Mouse (Mus musculus): Measurements from ENCODE around the gene Txnl4b. TPM values are rescaled to one million over a fixed set of nuclear protein-coding genes. Genes with fewer than 3 reads are reported as not detected.

The Txnl4b gene
- polyA plus RNA-seq, 1 experiment from 2014 or later = 32.9 TPM

GRCm38 (mm10) chr8:109576311-109576710 lies 10.6 kb downstream of the Txnl4b start:
- Histone ChIP-seq H3K4me2 (no peak overlapping the region), H3K9me3 (no peaks in the 10 kb centered on the region), H3K27me3 (no peaks in the 10 kb centered on the region), H3K36me3 (peaks cover 9% of the 10 kb centered on the region), H3K4me1 (replicated peaks) (no peaks in the 10 kb centered on the region), H3K27ac (replicated peaks) (no peak overlapping the region), H3K4me3 (no peak overlapping the region), H3K9ac (no peak overlapping the region)
- no peak for ATAC-seq (ENCODE audit: low read depth)
- 81% methylated on average over 4 of the region's 4 CpGs for WGBS

DNA sequence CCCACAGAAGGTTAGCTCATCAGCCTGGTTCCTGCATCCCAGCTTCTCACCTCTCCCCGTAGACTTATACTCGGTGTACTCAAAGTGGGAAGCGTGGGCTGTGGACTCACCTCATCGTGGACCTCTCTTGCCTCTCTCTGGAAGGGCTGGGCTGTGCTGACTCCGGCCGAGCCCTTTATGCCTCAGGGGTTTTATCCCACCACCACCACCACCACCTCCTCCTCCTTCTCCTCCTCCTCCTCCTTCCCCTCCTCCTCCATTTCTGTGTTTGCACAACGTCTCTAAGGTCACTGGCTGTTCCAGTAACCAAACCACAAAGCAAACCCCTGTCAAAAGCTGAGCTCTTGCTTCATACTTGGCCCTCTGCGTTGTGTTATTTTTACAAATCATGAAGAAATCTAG lies 13.2 kb downstream of the Txnl4b start, which contains the start of gene Hp:
Gene Hp, minus strand, starts transcription at position 273 of the 402 bp plus-strand sequence.
- Histone ChIP-seq H3K4me2 (no peak within 1 kb of the TSS), H3K9me3 (peaks cover under 1% of the 10 kb centered on the region; the same call in 1 of the 2 replicates), H3K9ac (no peak within 1 kb of the TSS), H3K4me3 (no peak within 1 kb of the TSS), H3K27me3 (no peaks in the 10 kb centered on the region), H3K36me3 (no peaks in the 10 kb centered on the region; the same call in 1 of the 2 replicates), H3K4me1 (replicated peaks) (no peaks in the 10 kb centered on the region), H3K27ac (replicated peaks) (no peak within 1 kb of the TSS)
- no peak for ATAC-seq (ENCODE audit: low read depth)
- WGBS = 82% methylated on average over 8 of the region's 8 CpGs

DNA sequence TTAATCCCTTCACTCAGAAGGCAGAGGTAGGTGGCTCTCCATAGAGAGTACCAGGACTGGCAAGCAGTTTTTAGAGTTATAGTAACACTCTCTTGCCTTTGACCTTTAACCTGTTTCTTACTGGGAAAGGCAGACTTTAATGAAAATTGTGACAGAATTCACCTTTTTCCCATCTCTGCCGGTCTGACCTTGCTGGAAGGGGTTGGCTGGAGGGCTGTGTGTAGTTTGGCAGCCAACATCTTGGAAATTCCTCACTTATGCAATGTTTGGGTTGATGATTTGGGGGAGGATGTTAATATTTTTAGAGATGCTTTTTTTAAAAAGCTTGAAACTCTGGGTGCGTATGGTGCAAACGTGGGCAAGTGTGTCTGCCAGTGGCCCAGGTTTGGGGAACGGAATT lies 18.6 kb downstream of the Txnl4b start:
- H3K36me3 ChIP-seq = no peaks in the 10 kb centered on the region
- no peak for ATAC-seq (ENCODE audit: low read depth)
- no peak overlapping the region for H3K9ac ChIP-seq
- no peaks in the 10 kb centered on the region for H3K27me3 ChIP-seq
- no peak overlapping the region for H3K4me3 ChIP-seq
- H3K4me1 ChIP-seq (replicated peaks) = no peaks in the 10 kb centered on the region
- no peak overlapping the region for H3K27ac ChIP-seq (replicated peaks)
- H3K9me3 ChIP-seq = peaks cover 2% of the 10 kb centered on the region; the same call in 1 of the 2 replicates
- no peak overlapping the region for H3K4me2 ChIP-seq
- 88% methylated on average over 4 of the region's 4 CpGs for WGBS

DNA sequence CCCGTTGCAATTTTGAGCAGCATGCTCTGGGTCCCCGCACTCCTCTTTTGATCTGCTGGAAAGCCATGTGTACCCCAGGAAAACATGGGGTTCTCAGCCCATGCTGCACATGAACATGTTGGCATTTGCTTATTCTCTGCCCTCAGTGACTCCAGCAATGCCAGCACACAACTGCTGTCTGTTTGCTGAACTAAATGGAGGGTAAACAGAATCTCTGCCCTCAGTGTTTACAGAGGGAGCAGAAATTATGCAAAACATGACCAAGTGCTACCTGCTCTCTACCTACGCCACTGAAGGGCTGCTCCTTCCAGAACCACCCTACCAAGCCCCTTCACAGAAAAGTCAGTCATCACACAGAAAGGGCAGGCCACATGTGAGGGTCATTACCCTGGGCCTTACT lies 19.1 kb downstream of the Txnl4b start:
- 88% methylated on average over 3 of the region's 3 CpGs for WGBS
- H3K27ac ChIP-seq (replicated peaks) = no peak overlapping the region
- no peak for ATAC-seq (ENCODE audit: low read depth)
- H3K9ac ChIP-seq = no peak overlapping the region
- no peaks in the 10 kb centered on the region for H3K4me1 ChIP-seq (replicated peaks)
- no peak overlapping the region for H3K4me2 ChIP-seq
- H3K9me3 ChIP-seq = peaks cover 2% of the 10 kb centered on the region; the same call in 1 of the 2 replicates
- H3K36me3 ChIP-seq = no peaks in the 10 kb centered on the region
- H3K27me3 ChIP-seq = no peaks in the 10 kb centered on the region
- H3K4me3 ChIP-seq = no peak overlapping the region

DNA sequence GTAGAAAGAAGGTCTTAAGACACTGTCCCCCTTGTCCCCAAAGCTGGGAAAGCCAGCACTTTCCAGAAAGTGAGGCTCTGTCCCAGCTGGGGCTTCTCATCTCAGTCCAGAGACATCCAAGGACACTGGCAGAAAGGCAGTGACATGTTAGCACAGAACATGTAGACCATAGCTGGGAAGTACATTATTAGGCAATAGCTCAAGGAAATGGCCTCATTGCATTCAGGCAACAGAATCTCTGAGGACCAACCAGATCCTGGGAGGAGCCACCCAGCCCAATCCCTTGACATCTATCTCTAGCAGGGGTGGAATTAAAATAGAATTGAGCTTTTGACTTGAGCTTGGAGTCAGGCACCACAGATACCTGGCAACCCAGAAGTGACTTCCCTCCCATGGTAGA lies 20.0 kb downstream of the Txnl4b start:
- H3K4me3 ChIP-seq = no peak overlapping the region
- H3K27ac ChIP-seq (replicated peaks) = no peak overlapping the region
- no peak for ATAC-seq (ENCODE audit: low read depth)
- no peak overlapping the region for H3K9ac ChIP-seq
- H3K9me3 ChIP-seq = peaks cover 2% of the 10 kb centered on the region; the same call in 1 of the 2 replicates
- H3K36me3 ChIP-seq = no peaks in the 10 kb centered on the region
- no peak overlapping the region for H3K4me2 ChIP-seq
- H3K4me1 ChIP-seq (replicated peaks) = no peaks in the 10 kb centered on the region
- H3K27me3 ChIP-seq = no peaks in the 10 kb centered on the region

- no peak overlapping the region for H3K9ac ChIP-seq
- H3K36me3 ChIP-seq = peaks cover 7% of the 10 kb centered on the region; the same call in 1 of the 2 replicates
- H3K27ac ChIP-seq (replicated peaks) = no peak overlapping the region
- no peak for ATAC-seq (ENCODE audit: low read depth)
- no peaks in the 10 kb centered on the region for H3K4me1 ChIP-seq (replicated peaks)
- no peak overlapping the region for H3K4me3 ChIP-seq
- peaks cover 2% of the 10 kb centered on the region; the same call in 1 of the 2 replicates for H3K9me3 ChIP-seq
- no peaks in the 10 kb centered on the region for H3K27me3 ChIP-seq
- no peak overlapping the region for H3K4me2 ChIP-seq
- WGBS = 70% methylated on average over 7 of the region's 7 CpGs
These were observed 21.3 kb downstream of the Txnl4b start for GRCm38 (mm10) chr8:109586972-109587504.

DNA sequence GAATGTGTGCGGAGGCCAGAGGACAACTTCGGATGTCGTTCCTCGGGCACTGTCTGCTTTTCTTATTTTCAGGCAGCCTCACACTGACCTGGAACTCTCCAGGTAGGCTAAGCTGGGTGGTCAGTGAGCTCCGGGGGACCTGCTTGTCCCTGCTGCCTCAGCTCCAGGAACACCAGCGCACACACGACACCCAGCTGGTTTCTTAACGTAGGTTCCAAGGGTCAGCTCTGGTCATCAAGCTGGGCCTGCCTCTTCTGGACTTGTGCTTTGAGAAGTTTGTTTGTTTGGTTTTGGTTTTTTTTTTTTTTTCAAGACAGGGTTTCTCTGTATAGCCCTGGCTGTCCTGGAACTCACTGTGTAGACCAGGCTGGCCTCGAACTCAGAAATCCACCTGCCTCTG lies 25.2 kb downstream of the Txnl4b start:
- no peak overlapping the region for H3K4me3 ChIP-seq
- 89% methylated on average over 9 of the region's 9 CpGs for WGBS
- ATAC-seq (ENCODE audit: low read depth) = no peak

DNA sequence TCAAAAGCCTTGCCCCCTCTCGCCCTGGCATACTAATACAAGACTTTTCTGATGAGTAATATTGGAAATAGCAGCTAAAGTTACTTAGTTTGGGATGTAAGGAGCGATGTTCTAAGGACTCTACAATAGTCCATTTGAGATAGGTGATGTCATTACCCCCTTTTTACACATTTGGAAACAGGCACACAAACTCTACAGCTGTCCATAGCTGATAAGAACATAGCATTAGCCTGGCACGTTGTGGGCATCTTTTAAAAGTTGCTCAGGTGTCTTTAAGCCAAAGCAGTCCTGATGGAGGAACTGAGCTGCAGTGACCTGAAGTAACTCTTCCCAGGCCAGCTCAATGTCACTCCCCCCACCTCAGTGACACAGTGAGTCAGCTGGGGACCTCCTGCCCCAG lies 25.7 kb downstream of the Txnl4b start:
- 87% methylated on average over 3 of the region's 3 CpGs for WGBS
- no peak overlapping the region for H3K27ac ChIP-seq (replicated peaks)
- no peak for ATAC-seq (ENCODE audit: low read depth)
- H3K4me1 ChIP-seq (replicated peaks) = no peaks in the 10 kb centered on the region
- no peak overlapping the region for H3K9ac ChIP-seq
- peaks cover 41% of the 10 kb centered on the region for H3K36me3 ChIP-seq
- no peaks in the 10 kb centered on the region for H3K9me3 ChIP-seq
- H3K4me2 ChIP-seq = no peak overlapping the region
- H3K4me3 ChIP-seq = no peak overlapping the region
- no peaks in the 10 kb centered on the region for H3K27me3 ChIP-seq

More for the DNA sequence above, 25.2 kb downstream of the Txnl4b start:
- no peak overlapping the region for H3K9ac ChIP-seq
- H3K27me3 ChIP-seq = no peaks in the 10 kb centered on the region
- no peaks in the 10 kb centered on the region for H3K9me3 ChIP-seq
- no peak overlapping the region for H3K4me2 ChIP-seq
- no peak overlapping the region for H3K27ac ChIP-seq (replicated peaks)
- peaks cover 41% of the 10 kb centered on the region for H3K36me3 ChIP-seq
- H3K4me1 ChIP-seq (replicated peaks) = no peaks in the 10 kb centered on the region

GRCm38 (mm10) chr8:109592164-109592563 lies 26.5 kb downstream of the Txnl4b start:
- Histone ChIP-seq H3K27me3 (no peaks in the 10 kb centered on the region), H3K36me3 (peaks cover 44% of the 10 kb centered on the region), H3K4me1 (replicated peaks) (no peaks in the 10 kb centered on the region), H3K9ac (no peak overlapping the region), H3K4me3 (no peak overlapping the region), H3K4me2 (no peak overlapping the region), H3K27ac (replicated peaks) (no peak overlapping the region), H3K9me3 (no peaks in the 10 kb centered on the region)
- ATAC-seq (ENCODE audit: low read depth) = no peak
- 92% methylated on average over 5 of the region's 5 CpGs for WGBS

DNA sequence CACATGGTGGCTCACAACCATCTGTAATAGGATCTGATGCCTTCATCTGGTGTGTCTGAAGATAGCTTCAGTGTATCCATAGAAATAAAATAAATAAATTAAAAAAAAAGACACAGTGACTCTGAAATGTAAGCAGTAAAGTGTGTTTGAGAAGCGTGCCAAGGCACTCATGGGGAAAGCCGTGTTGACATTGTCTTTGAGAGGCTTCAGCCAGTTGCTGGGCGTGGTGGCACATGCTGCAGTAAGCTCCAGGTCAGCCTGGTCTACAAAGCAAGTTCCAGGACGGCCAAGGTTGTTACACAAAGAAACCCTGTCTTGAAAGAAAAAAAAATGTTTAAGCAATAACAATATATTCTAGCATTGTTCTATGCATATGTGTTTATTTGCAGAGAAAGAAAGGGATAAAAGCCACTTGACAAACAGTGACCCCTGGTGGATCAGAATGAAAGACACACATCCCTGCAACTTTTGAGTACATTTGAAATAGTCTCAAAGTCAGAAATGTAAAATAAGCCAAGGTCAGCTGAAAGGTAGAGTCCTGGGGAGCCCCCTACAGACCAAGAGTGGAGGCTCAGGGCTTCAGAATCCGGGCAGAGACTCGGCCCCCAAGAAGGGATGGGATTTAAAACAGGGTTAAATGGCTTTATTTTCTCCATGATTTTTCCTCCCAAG lies 27.6 kb downstream of the Txnl4b start:
- Histone ChIP-seq H3K9ac (no peak overlapping the region), H3K27me3 (no peaks in the 10 kb centered on the region), H3K9me3 (no peaks in the 10 kb centered on the region), H3K4me1 (replicated peaks) (no peaks in the 10 kb centered on the region), H3K4me3 (no peak overlapping the region), H3K4me2 (no peak overlapping the region), H3K36me3 (peaks cover 49% of the 10 kb centered on the region), H3K27ac (replicated peaks) (no peak overlapping the region)
- 81% methylated on average over 6 of the region's 6 CpGs for WGBS
- no peak for ATAC-seq (ENCODE audit: low read depth)

DNA sequence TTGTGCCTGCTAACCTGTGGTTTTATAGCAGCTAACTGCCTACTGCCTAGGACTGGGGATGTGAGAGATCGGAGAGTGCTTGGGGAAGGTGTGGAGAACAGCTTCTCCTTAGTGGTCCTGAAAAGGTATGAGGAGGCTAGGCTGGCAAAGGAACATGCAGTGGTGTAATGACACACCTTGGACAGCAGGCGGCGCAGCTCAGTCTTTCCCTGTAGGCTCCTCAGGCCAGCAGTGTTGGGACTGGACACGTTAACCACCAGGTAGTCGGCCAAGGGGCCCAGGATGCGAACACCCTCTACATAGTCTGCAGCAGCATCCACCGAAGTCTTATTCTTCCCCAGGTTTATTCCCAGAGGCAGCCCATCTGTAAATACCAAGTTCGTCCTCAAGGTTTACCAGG lies 30.2 kb downstream of the Txnl4b start:
- WGBS = 57% methylated on average over 8 of the region's 8 CpGs

DNA sequence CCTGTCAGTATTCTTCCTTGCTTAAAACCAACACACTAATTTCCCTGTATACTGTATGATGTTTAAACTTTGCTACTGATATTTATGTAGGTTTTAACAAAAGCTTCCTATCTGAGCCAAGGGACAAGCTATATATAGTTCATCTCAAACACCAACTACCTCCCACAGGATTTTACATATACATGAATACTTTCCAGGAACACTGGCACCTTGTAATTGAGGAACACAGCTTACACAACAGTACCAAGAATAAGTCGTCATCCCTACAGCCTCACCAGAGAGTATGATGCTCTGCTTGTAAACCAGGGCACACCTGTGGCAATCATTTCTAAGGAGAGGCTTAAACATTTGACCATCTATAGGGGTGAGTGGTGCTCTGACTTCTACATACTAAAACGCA lies 41.0 kb downstream of the Txnl4b start:
- H3K27ac ChIP-seq (replicated peaks) = no peak overlapping the region
- no peak overlapping the region for H3K4me3 ChIP-seq
- H3K4me2 ChIP-seq = no peak overlapping the region
- 91% methylated on average over 2 of the region's 2 CpGs for WGBS
- no peak overlapping the region for H3K9ac ChIP-seq
- no peaks in the 10 kb centered on the region for H3K9me3 ChIP-seq
- peaks cover 35% of the 10 kb centered on the region for H3K36me3 ChIP-seq
- H3K27me3 ChIP-seq = no peaks in the 10 kb centered on the region
- ATAC-seq (ENCODE audit: low read depth) = no peak
- H3K4me1 ChIP-seq (replicated peaks) = peaks cover 19% of the 10 kb centered on the region

More for the DNA sequence above, 30.2 kb downstream of the Txnl4b start:
- no peak overlapping the region for H3K4me3 ChIP-seq
- no peaks in the 10 kb centered on the region for H3K4me1 ChIP-seq (replicated peaks)
- H3K9ac ChIP-seq = no peak overlapping the region
- H3K27ac ChIP-seq (replicated peaks) = no peak overlapping the region
- H3K36me3 ChIP-seq = peaks cover 65% of the 10 kb centered on the region
- no peak for ATAC-seq (ENCODE audit: low read depth)
- no peaks in the 10 kb centered on the region for H3K9me3 ChIP-seq
- H3K27me3 ChIP-seq = no peaks in the 10 kb centered on the region
- H3K4me2 ChIP-seq = no peak overlapping the region

- H3K9ac ChIP-seq = peak overlapping the region; percentile 87
- WGBS = 16% methylated on average over 12 of the region's 12 CpGs
- peak overlapping the region; percentile 51 for H3K4me3 ChIP-seq
- H3K4me1 ChIP-seq (replicated peaks) = peaks cover 19% of the 10 kb centered on the region
- peaks cover 27% of the 10 kb centered on the region for H3K36me3 ChIP-seq
- H3K4me2 ChIP-seq = peak overlapping the region; percentile 82
- no peaks in the 10 kb centered on the region for H3K27me3 ChIP-seq
- no peaks in the 10 kb centered on the region for H3K9me3 ChIP-seq
- no peak for ATAC-seq (ENCODE audit: low read depth)
- H3K27ac ChIP-seq (replicated peaks) = peak overlapping the region; percentile 98
These were observed 42.0 kb downstream of the Txnl4b start for GRCm38 (mm10) chr8:109607650-109608049.

Measured in neural tube, embryonic 13.5 days (tissue).